Mouse (Mus musculus) lung, adult 2 months (tissue): ENCODE measurements around the gene Majin.

ENCODE experiments used
- CTCF ChIP-seq: fragments of 200-500 bp; IDR thresholded peaks from 2 replicates; pipeline ENCODE4 v1.5.1; 2011; ENCODE audit warnings: mild to moderate bottlenecking, low read length, control low read depth; ENCODE audit not compliant: insufficient read depth
- POLR2A ChIP-seq: fragments of 200-500 bp; IDR thresholded peaks from 2 replicates; pipeline ENCODE4 v1.6.1; 2011; ENCODE audit warnings: low read depth, mild to moderate bottlenecking, control low read depth, low read length, borderline replicate concordance; ENCODE audit errors: extremely low read depth

GRCm38 (mm10) chr19:6270661-6271060 is 86.5 kb downstream of the Majin start:
- TF ChIP-seq CTCF (no peak), POLR2A (no peak)
